Mouse (Mus musculus): ENCODE results near the gene Pak1. TPM values are rescaled to one million over a fixed set of nuclear protein-coding genes. Genes with fewer than 3 reads are reported as not detected.

Pak1 gene
- total and polyA plus RNA-seq, 2 experiments from 2014 or later, result 131 to 162 TPM

GRCm38 (mm10) chr7:97850331-97850730, 62.0 kb downstream of the Pak1 start:
- no peak for ATAC-seq (ENCODE audit: low FRiP score)
- H3K9ac ChIP-seq (replicated peaks; ENCODE audit: low read length, poor library complexity, severe bottlenecking), result no peak overlapping the region
- no peaks in the 10 kb centered on the region for H3K9me3 ChIP-seq (ENCODE audit: low read length)
- no peak overlapping the region for H3K4me2 ChIP-seq (ENCODE audit: low read depth, low read length, poor library complexity, severe bottlenecking)
- no peak overlapping the region for H3K4me3 ChIP-seq (ENCODE audit: low read depth, low read length)
- H3K36me3 ChIP-seq (ENCODE audit: insufficient read depth, low read length), result no peaks in the 10 kb centered on the region
- no peak for DNase-seq (ENCODE audit: low spot score)
- 77% methylated on average over 3 of the region's 3 CpGs for WGBS
- H3K4me1 ChIP-seq (ENCODE audit: insufficient read depth, low read length), result no peaks in the 10 kb centered on the region
- no peak for TF ChIP-seq CTCF (IDR thresholded peaks at IDR 0.05)
- H3K27me3 ChIP-seq (ENCODE audit: insufficient read depth, low read length), result no peaks in the 10 kb centered on the region
- H3K27ac ChIP-seq (ENCODE audit: low read depth, low read length), result no peak overlapping the region

- H3K4me1 ChIP-seq (ENCODE audit: insufficient read depth, low read length), result no peaks in the 10 kb centered on the region
- TF ChIP-seq CTCF (IDR thresholded peaks at IDR 0.05), result no peak
- 82% methylated on average over 3 of the region's 3 CpGs for WGBS
- H3K9ac ChIP-seq (replicated peaks; ENCODE audit: low read length, poor library complexity, severe bottlenecking), result no peak overlapping the region
- no peak overlapping the region for H3K27ac ChIP-seq (ENCODE audit: low read depth, low read length)
- DNase-seq (ENCODE audit: low spot score) (no peak), ATAC-seq (ENCODE audit: low FRiP score) (no peak)
- H3K9me3 ChIP-seq (ENCODE audit: low read length), result no peaks in the 10 kb centered on the region
- no peak overlapping the region for H3K4me2 ChIP-seq (ENCODE audit: low read depth, low read length, poor library complexity, severe bottlenecking)
- H3K4me3 ChIP-seq (ENCODE audit: low read depth, low read length), result no peak overlapping the region
- no peaks in the 10 kb centered on the region for H3K27me3 ChIP-seq (ENCODE audit: insufficient read depth, low read length)
- peaks cover 5% of the 10 kb centered on the region; the same call in 1 of the 2 replicates for H3K36me3 ChIP-seq (ENCODE audit: insufficient read depth, low read length)
These were observed 75.2 kb downstream of the Pak1 start for GRCm38 (mm10) chr7:97863512-97863911.

GRCm38 (mm10) chr7:97864531-97864930, 76.2 kb downstream of the Pak1 start:
- DNase-seq (ENCODE audit: low spot score), result no peak
- Histone ChIP-seq H3K4me1 (ENCODE audit: insufficient read depth, low read length) (no peaks in the 10 kb centered on the region), H3K27me3 (ENCODE audit: insufficient read depth, low read length) (no peaks in the 10 kb centered on the region), H3K4me2 (ENCODE audit: low read depth, low read length, poor library complexity, severe bottlenecking) (no peak overlapping the region), H3K9me3 (ENCODE audit: low read length) (no peaks in the 10 kb centered on the region), H3K27ac (ENCODE audit: low read depth, low read length) (no peak overlapping the region), H3K36me3 (ENCODE audit: insufficient read depth, low read length) (peaks cover 5% of the 10 kb centered on the region; the same call in 1 of the 2 replicates), H3K4me3 (ENCODE audit: low read depth, low read length) (no peak overlapping the region), H3K9ac (replicated peaks; ENCODE audit: low read length, poor library complexity, severe bottlenecking) (no peak overlapping the region)
- ATAC-seq (ENCODE audit: low FRiP score), result no peak
- no peak for TF ChIP-seq CTCF (IDR thresholded peaks at IDR 0.05)
- WGBS, result 64% methylated on average over 1 of the region's 1 CpGs

GRCm38 (mm10) chr7:97867866-97868265, 79.5 kb downstream of the Pak1 start:
- no peaks in the 10 kb centered on the region for H3K4me1 ChIP-seq (ENCODE audit: insufficient read depth, low read length)
- no peak overlapping the region for H3K4me3 ChIP-seq (ENCODE audit: low read depth, low read length)
- H3K27ac ChIP-seq (ENCODE audit: low read depth, low read length), result no peak overlapping the region
- H3K9me3 ChIP-seq (ENCODE audit: low read length), result no peaks in the 10 kb centered on the region
- no peaks in the 10 kb centered on the region for H3K27me3 ChIP-seq (ENCODE audit: insufficient read depth, low read length)
- peak; percentile 30 for DNase-seq (ENCODE audit: low spot score)
- no peak for ATAC-seq (ENCODE audit: low FRiP score)
- H3K4me2 ChIP-seq (ENCODE audit: low read depth, low read length, poor library complexity, severe bottlenecking), result no peak overlapping the region
- no peak for TF ChIP-seq CTCF (IDR thresholded peaks at IDR 0.05)
- WGBS, result 80% methylated on average over 5 of the region's 5 CpGs
- H3K9ac ChIP-seq (replicated peaks; ENCODE audit: low read length, poor library complexity, severe bottlenecking), result no peak overlapping the region
- H3K36me3 ChIP-seq (ENCODE audit: insufficient read depth, low read length), result peaks cover 5% of the 10 kb centered on the region; the same call in 1 of the 2 replicates

- Histone ChIP-seq H3K4me1 (ENCODE audit: insufficient read depth, low read length) (no peaks in the 10 kb centered on the region), H3K36me3 (ENCODE audit: insufficient read depth, low read length) (peaks cover 5% of the 10 kb centered on the region; the same call in 1 of the 2 replicates), H3K4me3 (ENCODE audit: low read depth, low read length) (no peak overlapping the region), H3K4me2 (ENCODE audit: low read depth, low read length, poor library complexity, severe bottlenecking) (no peak overlapping the region), H3K9me3 (ENCODE audit: low read length) (no peaks in the 10 kb centered on the region), H3K9ac (replicated peaks; ENCODE audit: low read length, poor library complexity, severe bottlenecking) (no peak overlapping the region), H3K27me3 (ENCODE audit: insufficient read depth, low read length) (no peaks in the 10 kb centered on the region), H3K27ac (ENCODE audit: low read depth, low read length) (no peak overlapping the region)
- ATAC-seq (ENCODE audit: low FRiP score) (no peak), DNase-seq (ENCODE audit: low spot score) (no peak)
- WGBS, result 94% methylated on average over 1 of the region's 1 CpGs
- no peak for TF ChIP-seq CTCF (IDR thresholded peaks at IDR 0.05)
These were observed 80.4 kb downstream of the Pak1 start for GRCm38 (mm10) chr7:97868766-97869165.

- no peaks in the 10 kb centered on the region for H3K36me3 ChIP-seq (ENCODE audit: insufficient read depth, low read length)
- ATAC-seq (ENCODE audit: low FRiP score) (no peak), DNase-seq (ENCODE audit: low spot score) (peak; percentile 35)
- WGBS, result 84% methylated on average over 4 of the region's 4 CpGs
- H3K9me3 ChIP-seq (ENCODE audit: low read length), result no peaks in the 10 kb centered on the region
- no peaks in the 10 kb centered on the region for H3K27me3 ChIP-seq (ENCODE audit: insufficient read depth, low read length)
- no peak overlapping the region for H3K9ac ChIP-seq (replicated peaks; ENCODE audit: low read length, poor library complexity, severe bottlenecking)
- no peaks in the 10 kb centered on the region for H3K4me1 ChIP-seq (ENCODE audit: insufficient read depth, low read length)
- no peak overlapping the region for H3K27ac ChIP-seq (ENCODE audit: low read depth, low read length)
- no peak overlapping the region for H3K4me2 ChIP-seq (ENCODE audit: low read depth, low read length, poor library complexity, severe bottlenecking)
- no peak for TF ChIP-seq CTCF (IDR thresholded peaks at IDR 0.05)
- H3K4me3 ChIP-seq (ENCODE audit: low read depth, low read length), result no peak overlapping the region
These were observed 84.1 kb downstream of the Pak1 start for GRCm38 (mm10) chr7:97872396-97872795.
